Mouse (Mus musculus) liver, embryonic 14.5 days (tissue): ENCODE measurements around the gene Fmo2.

Experiments used
- CTCF ChIP-seq: IDR thresholded peaks from 2 replicates; pipeline ENCODE4 v1.5.1; 2016; ENCODE audit warnings: antibody characterized with exemption, low read depth, control low read depth
- EP300 ChIP-seq: IDR thresholded peaks from 2 replicates; pipeline ENCODE4 v1.6.1; 2016; ENCODE audit warnings: antibody characterized with exemption, low read depth

DNA sequence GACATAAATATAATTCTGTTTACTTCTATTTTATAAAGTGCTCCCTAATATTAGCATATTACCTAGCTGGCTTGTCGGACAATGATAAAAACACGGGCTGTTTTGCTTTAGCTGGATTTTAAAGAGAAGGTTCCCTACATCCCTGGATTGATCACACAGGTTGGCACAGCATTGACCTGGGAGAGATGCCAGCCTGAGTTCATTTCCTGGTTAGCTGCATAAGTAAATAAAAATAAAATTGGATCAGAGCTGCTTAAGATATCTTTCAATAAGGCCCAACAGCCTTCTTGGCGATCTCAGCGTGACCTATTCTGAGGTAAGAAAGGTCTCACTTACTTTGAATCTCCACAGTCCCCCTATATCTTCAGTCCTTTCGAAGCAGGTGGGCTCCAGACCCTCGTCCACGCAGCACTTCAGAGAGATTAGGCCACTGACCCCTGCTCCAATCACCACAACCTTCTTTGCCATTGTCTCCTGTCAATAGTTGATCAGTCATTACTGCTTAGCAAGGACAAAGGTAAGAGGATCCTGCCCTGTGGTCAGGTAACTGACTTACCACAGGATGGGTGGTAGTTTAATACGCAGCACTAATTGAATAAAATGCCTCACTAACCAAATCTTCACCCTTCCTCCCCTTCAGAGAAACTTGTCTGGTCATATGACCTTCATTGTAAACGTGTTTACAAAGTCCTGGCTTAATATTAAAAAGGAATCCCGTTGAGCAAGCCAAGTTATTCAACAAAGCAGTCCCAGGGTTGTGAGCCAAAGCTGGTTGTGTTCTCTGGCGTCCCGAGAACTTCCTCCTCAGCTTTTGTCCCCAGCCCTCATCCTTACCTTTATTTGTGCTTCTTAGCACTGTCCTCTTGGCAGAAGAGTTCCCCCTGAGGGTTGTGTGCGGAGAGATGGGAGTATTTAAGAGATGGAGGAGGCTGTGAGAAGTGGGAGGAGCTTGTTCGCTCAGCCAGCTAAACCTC lies at the start of gene Fmo2:
- TF ChIP-seq CTCF, result no peak
- no peak for TF ChIP-seq EP300
